Mouse (Mus musculus): ENCODE measurements at regions not wholly inside any gene's neighbourhood (a gene's known extent, or its start where the extent isn't known, plus 50 kb on each side); places are given as distances from the start of the nearest gene placed in this dataset.

- 66% methylated on average over 5 of the region's 5 CpGs for WGBS
- Histone ChIP-seq H3K9me3 (no peaks in the 10 kb centered on the region), H3K27me3 (replicated peaks) (no peaks in the 10 kb centered on the region), H3K27ac (no peak overlapping the region), H3K9ac (no peak overlapping the region), H3K4me1 (no peaks in the 10 kb centered on the region), H3K4me2 (no peak overlapping the region), H3K36me3 (no peaks in the 10 kb centered on the region), H3K4me3 (replicated peaks) (no peak overlapping the region)
- no peak for ATAC-seq (ENCODE audit: insufficient read depth, low FRiP score, low read depth)
Observed at GRCm38 (mm10) chr6:94841881-94842280, 141.9 kb upstream of the Lrig1 start.

GRCm38 (mm10) chr6:94835742-94836141, 135.8 kb upstream of the Lrig1 start:
- peak; percentile 58; the same call in 1 of the 2 replicates for ATAC-seq (ENCODE audit: insufficient read depth, low FRiP score, low read depth)
- Histone ChIP-seq H3K4me3 (replicated peaks) (no peak overlapping the region), H3K27ac (0 out of 2 replicates have a peak overlapping the region, but pooled peaks have one; percentile 21), H3K36me3 (no peaks in the 10 kb centered on the region), H3K4me1 (peaks cover 4% of the 10 kb centered on the region; the same call in 1 of the 2 replicates), H3K4me2 (no peak overlapping the region), H3K27me3 (replicated peaks) (no peaks in the 10 kb centered on the region), H3K9me3 (no peaks in the 10 kb centered on the region), H3K9ac (no peak overlapping the region)
- WGBS, result 20% methylated on average over 2 of the region's 2 CpGs

DNA sequence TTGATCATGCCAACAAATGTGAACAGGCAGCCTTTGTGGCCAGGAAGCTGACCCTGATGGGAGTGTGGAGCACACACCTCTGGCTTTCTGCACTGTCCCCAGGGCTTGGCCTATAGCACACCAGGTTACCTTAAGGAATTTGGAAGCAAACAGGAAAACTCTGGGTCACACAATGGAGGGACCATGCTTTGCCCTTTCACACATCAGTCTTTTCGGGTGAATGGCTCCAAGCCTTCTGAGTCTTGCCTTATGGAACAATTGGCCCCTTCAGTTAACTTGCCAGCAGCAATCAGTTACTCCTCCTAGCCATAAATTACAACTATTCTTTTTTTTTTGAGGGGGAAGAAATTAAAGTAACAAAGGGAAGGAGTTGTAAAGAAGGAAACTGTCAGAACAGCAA, 134.6 kb upstream of the Lrig1 start:
- Histone ChIP-seq H3K9ac (no peak overlapping the region), H3K27ac (no peak overlapping the region), H3K9me3 (no peaks in the 10 kb centered on the region), H3K4me2 (no peak overlapping the region), H3K27me3 (replicated peaks) (no peaks in the 10 kb centered on the region), H3K4me3 (replicated peaks) (no peak overlapping the region), H3K36me3 (no peaks in the 10 kb centered on the region), H3K4me1 (peaks cover 4% of the 10 kb centered on the region; the same call in 1 of the 2 replicates)
- WGBS, result 67% methylated on average over 1 of the region's 1 CpGs
- no peak for ATAC-seq (ENCODE audit: insufficient read depth, low FRiP score, low read depth)

GRCm38 (mm10) chr6:94830801-94831200, 130.8 kb upstream of the Lrig1 start:
- Histone ChIP-seq H3K27ac (no peak overlapping the region), H3K9me3 (no peaks in the 10 kb centered on the region), H3K36me3 (no peaks in the 10 kb centered on the region), H3K4me3 (replicated peaks) (no peak overlapping the region), H3K9ac (no peak overlapping the region), H3K4me1 (peaks cover 2% of the 10 kb centered on the region; the same call in 1 of the 2 replicates), H3K4me2 (no peak overlapping the region), H3K27me3 (replicated peaks) (no peaks in the 10 kb centered on the region)
- no peak for ATAC-seq (ENCODE audit: insufficient read depth, low FRiP score, low read depth)
- WGBS, result 90% methylated on average over 8 of the region's 8 CpGs

GRCm38 (mm10) chr6:94829246-94829645, 129.3 kb upstream of the Lrig1 start:
- Histone ChIP-seq H3K9ac (no peak overlapping the region), H3K4me3 (replicated peaks) (no peak overlapping the region), H3K27me3 (replicated peaks) (no peaks in the 10 kb centered on the region), H3K9me3 (no peaks in the 10 kb centered on the region), H3K36me3 (no peaks in the 10 kb centered on the region), H3K27ac (no peak overlapping the region), H3K4me2 (no peak overlapping the region), H3K4me1 (no peaks in the 10 kb centered on the region)
- ATAC-seq (ENCODE audit: insufficient read depth, low FRiP score, low read depth), result no peak
- 76% methylated on average over 5 of the region's 5 CpGs for WGBS

- ATAC-seq (ENCODE audit: insufficient read depth, low FRiP score, low read depth), result no peak
- no peak overlapping the region for H3K4me3 ChIP-seq (replicated peaks)
- no peaks in the 10 kb centered on the region for H3K9me3 ChIP-seq
- 68% methylated on average over 2 of the region's 2 CpGs for WGBS
- no peaks in the 10 kb centered on the region for H3K4me1 ChIP-seq
- no peak overlapping the region for H3K9ac ChIP-seq
- H3K4me2 ChIP-seq, result no peak overlapping the region
- H3K36me3 ChIP-seq, result no peaks in the 10 kb centered on the region
- H3K27me3 ChIP-seq (replicated peaks), result no peaks in the 10 kb centered on the region
- H3K27ac ChIP-seq, result no peak overlapping the region
Observed at GRCm38 (mm10) chr6:94826656-94827055, 126.7 kb upstream of the Lrig1 start.

DNA sequence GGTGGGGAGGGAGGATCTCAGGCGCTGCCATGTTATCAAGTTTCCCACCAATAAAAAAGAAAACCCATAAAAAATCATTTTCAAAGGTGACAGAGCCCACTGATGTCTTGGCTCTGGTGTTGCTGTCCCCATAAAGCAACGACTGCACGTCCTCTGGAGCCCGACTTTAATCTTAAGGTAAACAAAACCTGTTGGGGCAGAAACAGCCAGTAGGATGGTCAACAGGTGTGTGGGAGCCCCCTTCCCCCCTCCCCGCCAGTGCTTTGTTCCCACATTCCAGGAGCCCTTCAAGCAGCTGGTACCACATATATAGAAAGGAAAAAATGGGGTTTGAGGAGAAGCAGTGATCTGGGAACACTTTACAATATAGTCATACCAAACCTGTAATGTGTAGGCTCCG, 118.3 kb upstream of the Lrig1 start:
- no peaks in the 10 kb centered on the region for H3K9me3 ChIP-seq

GRCm38 (mm10) chr6:94816161-94816560, 116.2 kb upstream of the Lrig1 start:
- WGBS, result 38% methylated on average over 5 of the region's 5 CpGs
- Histone ChIP-seq H3K36me3 (no peaks in the 10 kb centered on the region), H3K4me3 (replicated peaks) (no peak overlapping the region), H3K9ac (no peak overlapping the region), H3K27me3 (replicated peaks) (no peaks in the 10 kb centered on the region), H3K27ac (no peak overlapping the region), H3K4me1 (no peaks in the 10 kb centered on the region; the same call in 1 of the 2 replicates), H3K9me3 (no peaks in the 10 kb centered on the region), H3K4me2 (no peak overlapping the region)
- no peak for ATAC-seq (ENCODE audit: insufficient read depth, low FRiP score, low read depth)

More for the DNA sequence above, 118.3 kb upstream of the Lrig1 start:
- no peaks in the 10 kb centered on the region; the same call in 1 of the 2 replicates for H3K4me1 ChIP-seq
- no peaks in the 10 kb centered on the region for H3K27me3 ChIP-seq (replicated peaks)
- H3K4me2 ChIP-seq, result no peak overlapping the region
- no peak overlapping the region for H3K4me3 ChIP-seq (replicated peaks)
- no peaks in the 10 kb centered on the region for H3K36me3 ChIP-seq
- 0 out of 2 replicates have a peak overlapping the region, but pooled peaks have one; percentile 46 for H3K27ac ChIP-seq
- no peak overlapping the region for H3K9ac ChIP-seq
- 33% methylated on average over 6 of the region's 6 CpGs for WGBS
- ATAC-seq (ENCODE audit: insufficient read depth, low FRiP score, low read depth), result no peak

DNA sequence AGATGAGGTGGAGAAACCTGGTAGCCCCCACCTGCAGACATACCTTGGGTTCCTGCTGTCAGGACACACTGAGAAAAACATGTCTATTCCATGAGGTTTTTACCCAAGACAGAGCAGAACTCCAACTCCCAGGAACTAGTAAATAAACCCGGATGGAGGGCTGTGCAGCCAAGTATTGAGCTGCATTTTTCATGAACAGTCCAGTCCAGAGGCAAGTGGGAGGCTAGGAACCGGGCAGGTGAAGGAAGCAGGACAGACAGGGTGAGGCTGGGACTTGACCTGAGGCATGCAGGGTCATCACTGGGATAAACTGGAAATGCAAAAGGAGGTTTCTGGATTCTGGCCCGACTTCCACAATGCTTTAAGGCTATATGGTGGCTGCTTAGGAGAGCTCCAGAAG, 114.8 kb upstream of the Lrig1 start:
- no peak overlapping the region for H3K27ac ChIP-seq
- no peak overlapping the region for H3K9ac ChIP-seq
- H3K27me3 ChIP-seq (replicated peaks), result no peaks in the 10 kb centered on the region
- no peaks in the 10 kb centered on the region; the same call in 1 of the 2 replicates for H3K4me1 ChIP-seq
- no peak overlapping the region for H3K4me3 ChIP-seq (replicated peaks)
- H3K9me3 ChIP-seq, result no peaks in the 10 kb centered on the region
- 27% methylated on average over 3 of the region's 3 CpGs for WGBS
- ATAC-seq (ENCODE audit: insufficient read depth, low FRiP score, low read depth), result no peak
- no peak overlapping the region for H3K4me2 ChIP-seq
- no peaks in the 10 kb centered on the region for H3K36me3 ChIP-seq

DNA sequence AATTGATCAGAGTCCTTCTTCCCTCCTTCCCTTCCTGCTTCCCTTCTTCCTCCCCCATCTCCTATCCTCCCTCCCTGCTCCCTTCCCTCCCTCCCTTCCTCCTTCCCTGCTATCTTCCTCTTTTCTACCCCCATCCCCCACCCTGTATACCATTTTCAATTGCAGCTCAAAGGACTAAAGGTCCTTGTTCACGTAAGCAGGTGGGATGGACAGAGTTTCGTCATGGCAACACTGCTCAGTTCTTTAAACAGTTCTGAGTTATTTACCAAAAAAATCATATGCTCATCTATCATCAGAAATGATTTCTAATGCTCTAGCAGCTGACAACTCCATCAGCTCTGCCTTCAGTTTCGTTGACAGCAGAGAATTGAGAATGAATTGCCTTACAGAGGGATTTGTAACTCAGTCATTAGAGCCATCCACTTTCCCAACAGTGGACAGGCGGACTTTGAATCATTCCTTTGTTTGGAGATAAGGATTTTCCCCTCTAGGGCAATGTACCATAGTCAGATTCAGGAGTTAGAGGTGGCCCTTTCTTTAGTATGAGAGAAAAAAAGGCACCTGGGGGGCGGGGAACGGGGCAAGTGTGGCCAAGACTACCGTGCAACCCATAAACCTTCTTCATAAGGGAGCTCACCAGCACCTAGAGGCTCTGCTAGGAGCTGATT, 113.7 kb upstream of the Lrig1 start:
- no peaks in the 10 kb centered on the region for H3K27me3 ChIP-seq (replicated peaks)
- no peak overlapping the region; the same call in 1 of the 2 replicates for H3K4me2 ChIP-seq
- no peaks in the 10 kb centered on the region; the same call in 1 of the 2 replicates for H3K4me1 ChIP-seq
- no peak overlapping the region for H3K9ac ChIP-seq
- H3K27ac ChIP-seq, result no peak overlapping the region
- no peaks in the 10 kb centered on the region for H3K36me3 ChIP-seq
- H3K4me3 ChIP-seq (replicated peaks), result no peak overlapping the region
- ATAC-seq (ENCODE audit: insufficient read depth, low FRiP score, low read depth), result no peak
- H3K9me3 ChIP-seq, result no peaks in the 10 kb centered on the region
- 50% methylated on average over 7 of the region's 7 CpGs for WGBS

- no peak overlapping the region for H3K4me2 ChIP-seq
- ATAC-seq (ENCODE audit: insufficient read depth, low FRiP score, low read depth), result no peak
- no peaks in the 10 kb centered on the region for H3K27me3 ChIP-seq (replicated peaks)
- H3K36me3 ChIP-seq, result no peaks in the 10 kb centered on the region
- H3K4me3 ChIP-seq (replicated peaks), result no peak overlapping the region
- no peaks in the 10 kb centered on the region; the same call in 1 of the 2 replicates for H3K4me1 ChIP-seq
- H3K27ac ChIP-seq, result no peak overlapping the region
- 38% methylated on average over 4 of the region's 4 CpGs for WGBS
- H3K9ac ChIP-seq, result no peak overlapping the region
- no peaks in the 10 kb centered on the region for H3K9me3 ChIP-seq
Observed at GRCm38 (mm10) chr6:94811846-94812245, 111.9 kb upstream of the Lrig1 start.

DNA sequence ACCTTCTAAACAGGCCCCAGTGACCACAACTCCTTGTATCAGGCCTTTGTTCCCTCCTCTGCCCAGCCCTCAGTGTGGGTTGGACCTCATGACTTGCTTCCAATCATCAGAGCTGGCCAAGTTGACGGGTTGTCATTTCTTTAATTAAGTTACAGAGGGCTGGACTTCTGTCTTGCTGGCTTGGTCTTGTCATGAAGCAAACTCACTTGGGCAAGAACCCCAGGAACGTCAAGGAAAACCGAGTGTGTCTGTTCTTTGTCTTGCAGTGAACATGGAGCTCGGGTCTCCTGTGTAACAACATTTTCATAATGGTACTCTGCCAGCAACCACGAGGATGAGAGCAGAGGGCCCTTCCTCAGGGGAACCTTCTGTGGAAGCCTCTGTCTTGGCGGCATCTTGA, 107.3 kb upstream of the Lrig1 start:
- no peak overlapping the region for H3K4me2 ChIP-seq
- no peaks in the 10 kb centered on the region for H3K9me3 ChIP-seq
- WGBS, result 70% methylated on average over 6 of the region's 6 CpGs
- H3K36me3 ChIP-seq, result no peaks in the 10 kb centered on the region
- no peak overlapping the region for H3K9ac ChIP-seq
- no peak overlapping the region for H3K4me3 ChIP-seq (replicated peaks)
- ATAC-seq (ENCODE audit: insufficient read depth, low FRiP score, low read depth), result 0 out of 2 replicates have a peak, but pooled peaks have one; percentile 9
- H3K27me3 ChIP-seq (replicated peaks), result no peaks in the 10 kb centered on the region
- peak overlapping the region; percentile 33; the same call in 1 of the 2 replicates for H3K27ac ChIP-seq
- peaks cover 15% of the 10 kb centered on the region for H3K4me1 ChIP-seq
